Mouse (Mus musculus) cerebellum, postnatal 14 days (tissue): ENCODE results near the gene S100a16.

Source experiments
- DNase-seq, 2 experiments: peaks; one replicate each; pipeline ENCODE4 v3.0.0; 2021; ENCODE audit warnings: mixed read lengths in 2 of 2

Gene S100a16

DNA sequence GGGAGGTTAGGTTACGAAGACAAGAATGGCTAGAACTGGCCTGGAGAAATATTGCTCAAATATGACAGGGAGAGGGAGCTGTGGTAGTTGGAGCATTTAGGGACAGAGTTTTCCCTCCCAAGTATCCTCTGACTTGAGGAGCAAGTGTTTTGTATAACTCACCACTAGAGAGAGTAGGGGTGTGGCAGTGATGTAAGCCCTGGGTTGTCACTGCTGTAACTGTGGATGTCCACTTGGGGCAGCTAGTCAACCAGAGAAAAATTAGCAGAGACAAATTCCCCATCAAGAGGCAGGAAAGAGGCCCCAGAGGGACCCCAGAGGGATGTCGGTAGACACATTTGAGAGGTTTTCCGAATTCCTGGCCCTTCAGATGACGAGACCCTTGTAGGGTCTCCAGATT lies 11.6 kb upstream of the S100a16 start:
- DNase-seq: peak; percentile 51

DNA sequence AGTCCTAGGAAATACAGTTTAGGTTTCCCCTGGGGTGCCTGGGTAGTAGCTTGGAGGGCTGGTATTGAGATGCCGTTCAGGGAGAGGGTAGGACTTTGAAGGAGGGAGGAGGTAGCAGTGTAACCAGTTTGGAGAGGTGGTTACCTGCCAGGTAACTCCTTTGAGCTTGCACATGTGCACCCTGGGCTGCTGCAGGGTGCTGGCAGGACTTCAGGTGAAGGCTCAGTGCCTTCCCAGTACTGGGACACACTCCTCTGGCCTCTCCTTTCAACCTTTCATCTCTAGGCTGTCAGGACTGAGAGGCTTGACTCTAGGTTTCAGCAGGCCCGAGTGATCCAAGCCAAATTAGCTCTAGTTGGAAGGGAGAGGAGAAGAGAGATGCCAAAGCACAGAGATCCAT lies 11.0 kb upstream of the S100a16 start:
- no peak for DNase-seq

DNA sequence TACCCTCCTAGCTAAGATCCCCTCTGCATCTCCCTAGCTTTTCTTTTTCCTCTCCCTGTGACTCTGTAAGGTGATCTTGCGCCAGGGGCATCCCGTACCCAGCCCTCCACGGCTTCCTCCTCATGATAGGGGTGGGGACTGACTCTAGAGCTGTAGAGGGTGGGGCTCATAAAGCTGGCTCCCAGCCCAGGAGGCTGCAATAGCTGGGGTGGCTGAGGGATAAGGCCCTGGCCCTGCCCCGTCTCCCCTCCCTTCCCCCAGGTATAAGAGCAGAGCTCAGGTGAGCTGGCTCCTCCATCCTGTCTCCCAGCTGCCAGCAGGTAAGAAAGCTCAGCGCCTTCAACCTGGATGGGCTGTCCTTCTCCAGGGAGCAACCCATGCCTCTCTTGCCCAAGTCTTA lies 10.5 kb upstream of the S100a16 start, which contains the start of gene S100a14:
TSS of gene S100a14 (plus strand) at position 277 of the 400 bp plus-strand sequence.
- DNase-seq: no peak

DNA sequence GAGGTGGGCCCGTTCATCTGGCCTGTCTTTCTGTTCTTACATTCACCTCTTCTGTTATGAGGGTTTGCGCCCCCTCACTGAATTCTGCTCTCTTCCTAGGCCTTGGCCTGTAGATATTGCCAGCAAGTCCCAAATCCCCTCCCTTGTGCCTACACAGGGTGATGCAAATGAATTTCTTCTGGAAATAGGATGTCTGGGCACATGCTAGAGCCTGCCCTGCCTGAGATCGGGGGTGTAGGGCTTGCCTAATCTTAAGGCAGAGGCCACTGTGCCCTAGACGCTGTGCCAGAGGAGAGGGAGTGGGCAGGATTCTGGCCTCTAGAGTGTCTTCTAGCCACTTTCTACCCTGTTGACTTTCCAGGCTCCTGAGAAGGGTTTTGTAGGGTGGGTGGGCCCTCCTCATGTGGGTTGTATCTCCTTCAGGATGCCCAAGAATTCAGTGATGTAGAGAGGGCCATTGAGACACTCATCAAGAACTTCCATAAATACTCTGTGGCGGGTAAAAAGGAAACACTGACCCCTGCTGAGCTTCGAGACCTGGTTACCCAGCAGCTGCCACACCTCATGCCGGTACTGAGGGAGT lies 9.7 kb upstream of the S100a16 start:
- no peak for DNase-seq

DNA sequence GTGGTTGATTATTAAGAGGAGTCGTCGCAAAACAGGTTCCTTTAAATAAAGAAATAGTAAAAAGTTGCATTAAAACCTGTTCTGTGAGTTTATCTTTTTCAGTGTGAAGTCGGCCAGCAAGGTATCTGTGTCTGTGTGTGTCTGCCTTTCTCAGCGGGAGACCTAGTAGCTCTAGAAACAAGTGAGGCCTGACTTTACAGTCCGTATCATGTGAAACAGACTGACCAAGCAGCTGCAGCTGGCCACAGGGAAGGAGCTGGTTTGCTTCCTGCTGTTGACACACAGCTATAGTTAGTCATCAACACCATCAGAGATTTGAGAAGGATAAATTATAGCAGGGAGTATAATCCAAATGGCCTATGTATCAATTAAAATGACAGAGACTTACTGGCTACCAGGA lies 5.3 kb upstream of the S100a16 start:
- no peak for DNase-seq

DNA sequence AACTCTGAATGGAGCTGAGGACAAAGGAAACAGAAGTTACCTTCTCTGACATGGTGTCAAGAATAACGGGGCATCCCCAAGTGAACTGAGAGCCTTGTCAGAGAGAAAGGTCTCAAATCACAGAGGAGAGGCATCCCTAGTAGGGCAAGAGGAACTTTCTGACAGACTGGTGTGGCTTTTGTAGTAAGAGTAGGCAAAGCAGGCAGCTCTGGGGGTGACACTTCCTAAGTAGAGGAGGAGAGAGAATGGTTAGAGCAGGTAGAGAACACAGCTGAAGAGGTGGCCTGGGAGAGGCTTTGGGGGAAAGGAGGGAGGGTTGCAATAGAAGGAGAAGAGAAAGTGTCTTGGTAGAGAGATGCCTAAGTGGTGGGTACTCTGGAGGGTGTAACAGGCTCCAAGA lies 1.6 kb upstream of the S100a16 start:
- DNase-seq: no peak

DNA sequence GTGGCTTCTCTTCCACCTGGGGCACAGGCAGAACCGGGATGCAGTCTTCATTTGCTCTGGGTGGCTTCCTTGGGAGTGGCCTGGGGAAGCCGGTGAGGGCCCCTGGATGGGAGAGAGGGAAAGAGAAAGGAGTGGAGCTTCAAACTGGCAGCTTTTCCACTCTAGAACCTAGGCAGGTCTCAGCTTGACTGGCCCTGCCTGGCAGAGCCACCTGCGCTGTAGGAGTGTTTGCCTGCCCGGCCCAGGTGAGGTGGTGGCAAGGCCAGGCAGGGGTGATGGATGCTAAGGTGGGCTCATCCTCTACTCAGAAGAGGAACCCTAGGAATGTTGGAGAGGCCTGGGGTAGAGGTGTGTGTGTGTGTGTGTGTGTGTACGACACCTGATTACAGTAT lies 847 bp downstream of the S100a16 start:
- no peak for DNase-seq

DNA sequence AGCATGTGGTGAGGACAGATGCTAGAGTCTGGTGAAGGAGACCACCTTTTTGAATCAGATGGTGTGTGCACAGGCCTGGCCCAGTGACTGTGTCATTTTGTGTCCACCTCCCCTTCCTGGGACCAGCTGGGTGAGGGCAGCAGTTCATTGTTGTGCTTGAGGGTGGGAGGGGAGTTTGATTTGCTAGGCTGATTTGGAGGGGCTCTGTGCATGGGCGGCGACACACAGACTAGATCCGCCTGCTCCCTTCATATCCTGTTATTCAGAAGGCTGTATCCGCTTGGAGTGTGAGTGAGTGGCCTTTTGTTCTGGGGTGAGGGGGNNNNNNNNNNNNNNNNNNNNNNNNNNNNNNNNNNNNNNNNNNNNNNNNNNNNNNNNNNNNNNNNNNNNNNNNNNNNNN lies 3.9 kb downstream of the S100a16 start:
- no peak for DNase-seq

DNA sequence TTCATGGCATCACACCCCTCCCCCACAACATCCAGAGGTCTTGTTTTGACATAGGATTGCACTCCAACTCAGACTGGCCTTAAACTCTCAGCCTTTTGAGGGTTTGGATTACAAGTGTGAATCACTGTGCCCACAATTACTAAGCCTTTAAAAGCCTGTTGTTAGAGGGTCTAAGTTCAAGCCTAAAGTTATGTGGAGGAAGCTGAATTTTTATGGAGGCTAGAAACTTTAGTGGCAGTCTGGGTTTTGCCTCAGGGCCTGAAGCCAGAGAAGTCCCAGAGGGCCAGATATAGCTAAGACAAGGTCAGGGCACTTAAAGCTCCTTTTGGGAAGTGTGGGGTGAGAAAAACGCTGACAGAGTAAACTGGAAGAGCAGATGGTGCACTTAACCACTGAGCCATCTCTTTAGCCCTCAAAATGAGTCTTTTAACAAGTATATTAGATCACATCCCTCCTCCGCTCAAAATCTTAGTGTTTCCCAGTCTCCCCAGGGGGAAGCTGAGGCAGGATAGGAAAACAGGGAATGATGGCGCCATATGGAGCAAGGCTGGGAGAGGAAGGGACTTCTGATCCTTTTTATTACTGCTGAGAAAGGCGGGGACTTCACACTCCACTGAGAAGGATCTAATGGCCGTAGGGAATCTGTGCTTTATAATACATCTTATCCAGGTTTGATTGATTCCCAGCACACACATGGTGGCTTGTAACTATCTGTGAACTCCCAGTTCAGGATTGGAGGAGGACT lies 12.8 kb downstream of the S100a16 start:
- no peak for DNase-seq

DNA sequence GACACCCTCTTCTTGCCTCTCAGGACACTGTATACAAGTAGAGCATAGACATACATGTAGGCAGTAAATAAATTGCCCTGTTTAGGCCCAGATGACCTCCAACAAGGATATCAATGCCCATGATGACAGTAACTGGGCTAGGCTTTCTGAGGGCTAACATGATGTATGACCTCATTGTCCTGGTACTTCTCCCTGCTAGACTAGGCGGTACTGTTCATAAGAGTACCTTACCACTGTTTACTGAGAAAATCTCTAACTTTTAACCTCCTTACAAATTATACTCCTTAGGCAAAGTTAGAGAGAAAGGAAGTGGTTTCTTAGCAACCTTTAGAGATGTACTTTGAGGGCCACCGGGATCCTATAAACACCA lies 13.4 kb downstream of the S100a16 start:
- DNase-seq: no peak

DNA sequence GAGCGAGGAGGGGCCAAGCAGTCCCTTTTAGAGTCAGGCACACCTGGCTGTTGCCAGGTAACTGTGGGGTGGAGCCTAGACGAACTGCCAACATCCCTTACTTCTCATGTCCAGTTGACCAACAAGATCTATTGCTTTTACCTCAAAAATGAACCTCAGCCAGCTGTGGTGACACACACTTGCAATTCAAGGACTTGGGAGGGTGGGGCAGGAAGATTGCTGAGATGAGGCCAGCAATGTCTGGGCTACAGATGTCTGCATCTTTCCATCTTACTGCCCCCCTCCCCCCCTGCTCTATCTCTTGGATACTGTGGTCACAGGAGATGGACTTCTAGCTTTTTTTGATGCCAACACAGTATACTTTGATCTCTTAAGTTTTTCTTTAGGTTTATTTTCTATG lies 15.2 kb downstream of the S100a16 start:
- no peak for DNase-seq

DNA sequence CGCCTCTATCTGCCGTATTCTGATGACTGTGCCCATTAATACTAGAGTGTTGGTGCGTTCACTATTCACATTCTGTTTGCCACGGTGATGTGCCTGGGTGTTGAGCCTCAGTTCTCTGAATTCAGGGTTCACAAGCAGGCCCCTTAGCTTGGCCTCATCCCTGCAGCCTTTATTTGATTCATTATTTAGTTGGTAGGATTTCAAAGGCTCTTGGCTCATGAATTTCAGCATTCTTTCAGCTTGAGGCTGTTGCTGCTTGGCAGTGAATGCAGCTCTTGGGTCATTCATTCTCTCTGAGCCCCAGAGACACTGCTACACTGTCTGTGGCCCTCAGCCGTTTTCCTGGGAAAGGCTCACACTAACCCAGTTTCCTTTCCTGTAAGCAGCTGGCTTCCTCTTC lies 18.9 kb downstream of the S100a16 start:
- peak in 1 of 2 experiments; percentile 13 for DNase-seq

DNA sequence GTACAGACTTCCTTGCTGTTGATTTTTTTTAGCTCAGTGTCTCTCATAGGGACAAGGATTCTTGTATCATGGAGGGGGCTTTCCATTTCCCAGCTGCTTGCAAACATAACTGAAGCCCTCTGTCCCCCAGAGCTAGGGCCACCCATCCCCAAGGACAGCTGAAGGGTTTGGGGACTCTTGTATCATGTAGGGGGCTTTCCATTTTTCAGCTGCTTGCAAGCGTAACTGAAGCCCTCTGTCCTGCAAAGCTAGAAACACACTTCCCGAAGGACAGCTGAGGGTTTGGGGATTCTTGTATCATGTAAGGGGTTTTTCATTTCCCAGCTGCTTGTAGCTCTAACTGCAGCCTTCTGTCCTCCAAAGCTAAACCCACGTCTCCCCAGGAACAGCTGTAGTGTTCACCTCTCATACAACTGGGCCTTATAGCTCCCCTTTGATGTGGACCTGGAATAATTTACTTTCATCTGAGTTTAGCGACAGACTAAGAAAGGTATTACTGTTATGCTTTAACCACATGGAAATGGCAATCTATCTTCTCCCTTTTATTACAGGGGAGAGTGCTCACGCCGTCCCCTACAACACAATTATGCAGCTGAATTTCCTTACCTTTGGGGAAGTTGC lies 23.1 kb downstream of the S100a16 start, which contains the start of gene S100a3:
TSS of gene S100a3 (plus strand) at position 571 of the 621 bp plus-strand sequence.
- DNase-seq: no peak

DNA sequence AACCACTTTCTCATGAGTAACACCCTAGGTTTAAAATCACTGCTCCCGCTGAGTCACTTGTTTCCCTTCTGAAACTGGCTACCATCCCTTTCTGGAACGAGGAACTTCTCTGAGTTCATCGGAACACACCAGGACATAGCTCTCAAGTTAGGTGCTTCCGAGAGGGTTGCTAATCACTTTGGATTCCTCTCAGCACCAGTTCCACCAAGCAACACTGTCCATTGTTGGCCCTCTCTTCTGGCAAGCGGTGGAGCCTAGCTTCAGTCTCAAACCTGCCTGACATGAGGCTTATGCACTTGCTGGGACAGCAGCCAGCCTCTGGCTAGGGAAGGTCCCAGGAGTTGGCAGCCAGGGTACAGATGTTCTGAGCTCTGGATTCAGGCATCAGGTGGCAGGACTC lies 37.6 kb downstream of the S100a16 start:
- no peak for DNase-seq

DNA sequence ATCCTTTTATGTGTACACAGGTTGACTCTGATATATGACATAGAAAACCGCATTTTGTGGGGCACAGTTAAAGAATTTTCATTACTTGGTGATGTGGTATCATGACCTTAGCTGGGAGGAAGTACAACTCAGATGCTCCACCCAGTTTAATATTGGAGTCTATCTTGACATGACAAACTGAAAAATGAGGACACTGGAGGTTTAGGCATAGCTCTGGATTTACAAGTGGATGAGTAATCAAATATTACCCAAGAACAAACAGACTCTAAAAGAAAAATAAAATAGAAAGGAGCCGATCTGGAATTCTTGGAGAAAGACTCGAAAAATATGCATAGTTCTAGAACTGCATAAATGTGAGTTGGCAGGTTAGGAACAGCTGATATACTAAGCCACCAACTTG lies 38.3 kb downstream of the S100a16 start:
- no peak for DNase-seq

DNA sequence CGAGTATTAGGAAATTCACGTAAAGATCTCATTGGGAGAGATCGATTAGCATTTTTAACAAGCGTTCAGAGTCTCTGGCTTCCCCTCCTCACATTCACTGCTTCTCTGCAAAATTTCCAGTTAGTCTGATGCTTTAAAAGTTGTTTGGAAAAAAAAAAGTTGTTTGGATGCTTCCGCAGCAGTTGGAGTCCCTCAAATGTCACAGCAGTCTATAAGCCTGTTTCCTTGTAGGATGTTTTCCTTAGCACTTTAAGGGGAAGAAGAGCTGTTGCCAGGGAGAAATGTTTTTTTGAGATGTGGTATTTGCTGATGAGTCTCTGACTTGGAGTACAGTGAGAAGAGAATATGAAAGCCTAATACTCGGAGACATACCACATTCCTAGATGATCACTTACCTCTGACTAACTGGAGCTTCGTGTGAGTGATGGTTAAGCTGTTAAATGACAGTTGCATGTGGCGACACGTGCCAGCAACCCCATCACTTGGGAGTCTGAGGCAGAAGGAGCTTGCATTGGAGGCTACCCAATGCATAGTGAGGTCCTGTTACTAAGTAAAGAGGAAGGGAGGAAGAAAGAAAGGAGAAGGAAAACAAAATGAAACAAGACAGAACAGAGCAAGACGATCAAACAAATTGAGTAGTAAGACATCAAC lies 39.4 kb downstream of the S100a16 start:
- DNase-seq: no peak

DNA sequence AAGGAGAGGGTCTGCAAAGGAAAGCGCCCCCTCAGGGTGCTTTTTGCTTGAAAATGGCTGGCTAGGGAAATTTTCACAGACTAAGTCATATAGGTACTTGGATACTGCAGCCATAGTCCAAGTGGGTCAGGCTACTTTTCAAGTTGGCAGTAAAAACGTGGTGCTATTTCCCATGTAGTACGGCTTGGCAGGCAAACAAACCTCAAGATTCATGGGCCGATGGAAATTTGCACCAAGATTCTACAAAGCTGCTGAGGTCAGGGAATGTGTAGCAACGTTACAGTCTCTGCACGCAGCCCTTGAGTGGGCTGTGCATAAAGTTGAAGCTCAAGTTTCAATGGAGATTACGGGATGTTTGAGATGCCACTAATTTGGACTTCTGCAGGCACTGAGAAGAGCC lies 42.4 kb downstream of the S100a16 start:
- no peak for DNase-seq

DNA sequence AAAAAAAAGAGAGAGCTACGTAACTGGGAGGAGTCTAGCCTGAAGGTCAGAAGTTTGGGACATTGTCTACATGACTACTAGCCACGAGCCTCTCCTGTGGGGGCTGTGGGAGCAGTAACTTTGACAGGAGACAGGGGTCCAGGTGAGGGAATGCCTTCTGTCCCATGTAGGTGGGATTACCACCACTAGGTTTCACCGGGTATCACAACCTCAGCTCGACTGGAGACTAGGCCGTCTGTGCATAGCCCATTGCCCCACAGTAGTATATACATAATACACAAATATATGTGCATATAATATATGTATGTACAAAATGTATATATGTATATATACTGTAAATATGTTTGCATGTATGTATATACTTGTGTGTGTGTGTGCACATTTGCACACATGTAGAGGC lies 44.1 kb downstream of the S100a16 start:
- DNase-seq: no peak

DNA sequence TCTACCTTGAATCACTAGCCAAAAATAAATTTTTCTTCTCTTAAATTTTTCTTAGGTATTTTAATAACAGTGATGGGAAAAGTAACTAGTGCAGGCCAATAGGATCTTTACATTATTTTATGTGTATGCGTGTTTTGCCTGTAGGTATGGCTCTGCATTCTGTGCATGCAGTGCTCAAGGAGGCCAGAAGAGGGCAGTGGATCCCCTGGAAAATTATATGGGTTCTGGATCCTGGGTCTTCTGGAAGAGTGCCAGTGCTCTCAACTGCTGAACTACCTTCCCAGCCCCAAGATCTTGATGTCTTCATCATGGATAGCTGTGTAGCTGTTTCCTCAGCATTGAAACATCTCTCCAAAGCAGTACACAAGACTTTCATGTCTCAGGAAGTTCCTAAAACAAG lies 45.1 kb downstream of the S100a16 start:
- no peak for DNase-seq

DNA sequence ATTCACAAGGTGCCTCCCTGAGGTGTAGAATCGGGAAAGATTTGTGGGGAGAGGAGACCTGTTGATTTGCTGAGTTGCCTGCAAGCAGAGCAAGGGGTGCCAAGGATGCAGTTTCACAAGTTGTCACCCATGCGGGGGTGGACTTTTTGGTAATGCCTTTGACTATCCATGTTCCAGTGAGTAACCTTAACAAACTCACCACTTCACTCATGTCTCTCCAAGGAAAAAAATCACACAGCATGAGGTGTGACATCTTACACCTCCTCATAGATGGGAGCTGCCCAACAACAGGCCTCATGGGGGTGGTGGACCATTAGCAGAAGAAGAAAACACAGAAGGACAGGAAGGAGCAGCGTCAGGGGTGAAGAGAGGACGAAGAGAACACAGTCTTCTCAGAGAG lies 45.5 kb downstream of the S100a16 start:
- no peak for DNase-seq

DNA sequence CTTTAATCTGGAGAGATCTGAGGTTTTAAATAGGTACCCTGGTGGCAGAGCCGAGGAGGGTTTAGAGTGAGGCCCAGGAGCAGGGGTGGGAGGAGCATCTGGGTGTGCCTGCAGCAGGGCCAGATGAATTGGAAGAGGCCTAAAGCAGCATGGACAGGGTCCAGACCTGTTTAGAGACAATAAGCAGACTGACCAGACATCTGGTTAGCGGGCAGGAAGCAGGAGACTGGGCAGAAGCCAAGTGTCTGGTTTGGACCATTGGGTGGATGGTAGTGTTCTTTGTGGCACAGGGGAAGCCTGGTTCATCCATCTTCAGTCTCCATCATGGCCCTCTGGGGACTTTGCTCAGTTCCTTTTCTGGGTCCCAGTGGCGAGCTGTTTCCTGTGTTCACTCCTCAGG lies 46.8 kb downstream of the S100a16 start:
- peak; percentile 24 to 45 for DNase-seq

DNA sequence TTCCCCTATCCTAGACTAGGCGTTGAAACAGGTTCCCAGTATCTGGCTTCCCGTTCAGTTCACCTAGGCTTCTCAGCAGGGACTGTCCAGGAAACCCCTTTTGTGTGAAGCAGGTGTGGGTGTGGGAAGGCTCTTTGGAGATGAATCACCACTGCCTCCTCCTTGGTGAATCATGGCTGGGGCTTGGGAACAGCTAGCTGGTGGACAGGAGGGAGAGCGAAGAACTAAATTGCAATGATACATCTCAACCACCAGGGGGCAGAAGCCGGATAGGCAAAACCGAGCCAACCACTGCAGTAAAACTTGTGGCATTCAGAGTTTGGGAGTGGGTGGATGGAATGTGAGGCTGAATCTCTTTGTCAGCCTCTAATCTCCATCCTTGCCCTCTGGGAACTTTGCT lies 48.5 kb downstream of the S100a16 start:
- peak; percentile 51 to 54 for DNase-seq

DNA sequence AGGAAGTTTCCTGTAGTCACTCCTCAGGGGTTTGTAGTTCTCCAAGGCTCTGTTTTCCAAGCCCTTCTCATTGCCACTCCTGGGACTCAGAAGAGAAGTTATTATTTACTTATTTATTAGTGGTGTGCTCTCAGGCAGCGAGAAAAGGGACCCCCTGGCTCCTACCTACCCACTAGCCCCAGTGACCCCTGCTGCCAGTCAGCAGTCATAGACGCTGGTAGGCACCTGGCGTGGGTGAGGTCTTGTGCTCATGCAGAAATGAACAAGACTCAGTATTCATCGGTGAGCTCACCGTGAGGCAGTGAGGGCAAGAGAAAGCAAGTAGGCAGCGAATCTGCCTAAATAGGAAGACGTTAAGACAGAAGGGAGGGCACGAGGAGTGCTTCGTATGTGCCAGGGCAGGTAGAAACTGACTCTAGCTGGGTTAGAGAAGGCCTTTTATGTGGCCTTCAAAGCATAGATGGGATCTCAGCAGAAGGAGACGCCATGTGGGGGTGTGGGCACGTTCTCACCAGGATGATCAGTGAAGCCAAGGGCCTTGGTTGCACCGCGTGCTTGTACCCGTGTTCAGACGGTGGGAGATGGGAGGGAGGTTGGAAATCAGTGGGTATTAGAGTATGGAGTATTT lies 49.1 kb downstream of the S100a16 start:
- no peak for DNase-seq
